Mouse (Mus musculus) heart, embryonic 12.5 days (tissue): ENCODE data around the gene Nde1. TPM values are rescaled to one million over a fixed set of nuclear protein-coding genes. Genes with fewer than 3 reads are reported as not detected.
"Not testable (repeated sequence)": the region's sequence is repeated elsewhere in the genome, so short reads cannot be mapped to it uniquely, and the experiment has no call there.

ENCODE experiments used
- ATAC-seq: fragments of 200-750 bp; cut with Nextera tagmentation; 2 replicates; pipeline ENCODE4 v1.8.0; 2017; ENCODE audit warnings: moderate TSS enrichment, moderate library complexity; ENCODE audit not compliant: insufficient number of reproducible peaks, low FRiP score
- H3K27ac ChIP-seq: fragments of 300-500 bp; sonication (generic); 2 replicates; pipeline ENCODE4 v1.5.1; 2016; ENCODE audit warnings: mild to moderate bottlenecking, moderate library complexity; ENCODE audit not compliant: poor library complexity, severe bottlenecking
- H3K27me3 ChIP-seq: fragments of 300-500 bp; sonication (generic); replicated peaks from 2 replicates; pipeline ENCODE4 v1.6.1; 2016; ENCODE audit warnings: mild to moderate bottlenecking, moderate library complexity
- H3K36me3 ChIP-seq: fragments of 300-500 bp; sonication (generic); 2 replicates; pipeline ENCODE4 v1.6.1; 2016; ENCODE audit warnings: mild to moderate bottlenecking, moderate library complexity
- H3K4me1 ChIP-seq: fragments of 300-500 bp; sonication (generic); replicated peaks from 2 replicates; pipeline ENCODE4 v1.6.1; 2016; ENCODE audit warnings: mild to moderate bottlenecking
- H3K4me2 ChIP-seq: fragments of 300-500 bp; sonication (generic); 2 replicates; pipeline ENCODE4 v1.6.1; 2016; ENCODE audit warnings: mild to moderate bottlenecking, moderate library complexity
- H3K4me3 ChIP-seq: fragments of 300-500 bp; sonication (generic); 2 replicates; pipeline ENCODE4 v1.5.1; 2016; ENCODE audit warnings: mild to moderate bottlenecking
- H3K9ac ChIP-seq: fragments of 300-500 bp; sonication (generic); 2 replicates; pipeline ENCODE4 v1.6.1; 2016; ENCODE audit warnings: mild to moderate bottlenecking, moderate library complexity
- H3K9me3 ChIP-seq: fragments of 300-500 bp; sonication (generic); replicated peaks from 2 replicates; pipeline ENCODE4 v1.6.1; 2016; ENCODE audit warnings: mild to moderate bottlenecking, moderate library complexity
- WGBS: fragments of 180-500 bp; shearing (Covaris S2); methylation state at CpG from one replicate; pipeline ENCODE4 v1.1.7; 2016; 5-methylcytosine and 5-hydroxymethylcytosine counted together
- polyA plus RNA-seq: library from polyadenylated mRNA; unstranded; fragments of >200 nt; fragmentation: Nextera tagmentation; extraction: Ambion mirVana; gene quantifications from 2 replicates; pipeline ENCODE4 v1.2.1, GENCODE M21; 2016

Gene Nde1
- polyA plus RNA-seq, 1 experiment from 2014 or later = 77.5 TPM

DNA sequence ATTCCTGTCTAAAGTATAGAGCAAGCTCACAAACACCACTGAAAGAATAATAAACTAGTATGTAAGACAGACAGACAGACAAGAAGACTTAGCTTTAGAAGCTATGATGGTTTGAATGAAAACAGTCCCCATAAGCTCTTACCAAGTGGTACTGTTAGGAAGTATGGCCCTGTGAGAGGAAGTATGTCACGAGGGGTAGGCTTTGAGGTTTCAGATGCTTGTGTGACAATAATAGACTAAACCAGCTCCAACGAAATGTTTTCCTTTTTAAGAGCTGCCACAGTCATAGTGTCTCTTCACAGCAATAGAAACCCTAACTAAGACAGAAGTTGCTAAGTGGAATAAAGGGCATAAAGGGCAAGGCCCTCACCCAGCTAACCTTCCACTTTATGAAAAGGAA is 28.1 kb upstream of the Nde1 start:
- ATAC-seq = no peak
- no peak overlapping the region for H3K4me2 ChIP-seq
- 76% methylated on average over 2 of the region's 2 CpGs for WGBS
- no peaks in the 10 kb centered on the region for H3K27me3 ChIP-seq
- peaks cover 86% of the 10 kb centered on the region for H3K36me3 ChIP-seq
- no peak overlapping the region for H3K4me3 ChIP-seq
- H3K9ac ChIP-seq = no peak overlapping the region
- H3K27ac ChIP-seq = no peak overlapping the region
- no peaks in the 10 kb centered on the region for H3K9me3 ChIP-seq
- no peaks in the 10 kb centered on the region for H3K4me1 ChIP-seq

DNA sequence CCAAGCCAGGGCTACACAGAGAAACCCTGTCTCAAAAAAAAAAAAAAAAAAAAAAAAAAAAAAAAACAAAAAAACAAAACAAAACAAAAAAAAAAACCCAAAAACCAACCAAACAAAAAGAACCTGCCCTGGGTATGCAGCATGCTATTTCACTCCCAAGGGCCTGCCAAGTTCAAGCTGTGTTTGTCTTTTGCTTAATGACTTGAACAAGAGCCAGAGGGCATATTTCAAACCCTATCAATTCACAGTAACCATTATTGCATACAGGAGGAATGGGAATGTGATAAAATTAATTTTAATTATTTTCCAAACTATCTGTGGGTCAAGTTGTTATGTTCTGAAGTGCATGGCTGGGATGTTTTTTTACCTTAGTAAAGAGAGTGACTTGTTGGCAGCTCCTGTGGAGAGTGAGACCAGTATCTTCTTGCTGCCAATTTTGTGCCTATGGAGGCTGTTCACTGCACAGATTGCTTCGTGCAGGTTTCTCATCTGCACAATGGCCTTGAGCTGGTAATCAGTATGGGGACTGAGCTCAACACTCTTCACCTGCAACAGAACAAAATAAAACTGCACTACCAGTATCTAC is 25.0 kb upstream of the Nde1 start:
- 97% methylated on average over 1 of the region's 1 CpGs for WGBS
- no peak overlapping the region for H3K4me3 ChIP-seq
- H3K9me3 ChIP-seq = no peaks in the 10 kb centered on the region
- H3K36me3 ChIP-seq = peaks cover 83% of the 10 kb centered on the region
- no peak overlapping the region for H3K4me2 ChIP-seq
- H3K27ac ChIP-seq = no peak overlapping the region
- no peaks in the 10 kb centered on the region for H3K4me1 ChIP-seq
- ATAC-seq = no peak
- no peak overlapping the region for H3K9ac ChIP-seq
- H3K27me3 ChIP-seq = no peaks in the 10 kb centered on the region

- Histone ChIP-seq H3K27me3 (no peaks in the 10 kb centered on the region), H3K27ac (no peak overlapping the region), H3K4me2 (no peak overlapping the region), H3K36me3 (peaks cover 80% of the 10 kb centered on the region), H3K9ac (no peak overlapping the region), H3K9me3 (no peaks in the 10 kb centered on the region), H3K4me3 (no peak overlapping the region), H3K4me1 (no peaks in the 10 kb centered on the region)
- ATAC-seq = no peak
Measured at GRCm38 (mm10) chr16:14139106-14139505, 24.0 kb upstream of the Nde1 start.

- ATAC-seq = no peak
- Histone ChIP-seq H3K4me2 (no peak overlapping the region), H3K27ac (no peak overlapping the region), H3K4me3 (no peak overlapping the region), H3K9me3 (no peaks in the 10 kb centered on the region), H3K27me3 (no peaks in the 10 kb centered on the region), H3K36me3 (peaks cover 80% of the 10 kb centered on the region), H3K4me1 (no peaks in the 10 kb centered on the region), H3K9ac (no peak overlapping the region)
- 66% methylated on average over 3 of the region's 3 CpGs for WGBS
Measured at GRCm38 (mm10) chr16:14143298-14143697, 19.8 kb upstream of the Nde1 start.

GRCm38 (mm10) chr16:14147712-14148111 is 15.4 kb upstream of the Nde1 start:
- Histone ChIP-seq H3K9ac (no peak overlapping the region), H3K9me3 (no peaks in the 10 kb centered on the region), H3K4me2 (no peak overlapping the region), H3K36me3 (peaks cover 79% of the 10 kb centered on the region), H3K4me1 (no peaks in the 10 kb centered on the region), H3K4me3 (no peak overlapping the region), H3K27ac (no peak overlapping the region), H3K27me3 (no peaks in the 10 kb centered on the region)
- no peak for ATAC-seq

- H3K9me3 ChIP-seq = no peaks in the 10 kb centered on the region
- H3K36me3 ChIP-seq = peaks cover 50% of the 10 kb centered on the region
- no peak overlapping the region for H3K9ac ChIP-seq
Measured at GRCm38 (mm10) chr16:14151718-14152117, 11.4 kb upstream of the Nde1 start.

GRCm38 (mm10) chr16:14155638-14156037 is 7.4 kb upstream of the Nde1 start:
- not testable (repeated sequence) for H3K9ac ChIP-seq, ATAC-seq, H3K27me3 ChIP-seq, H3K4me3 ChIP-seq, H3K4me2 ChIP-seq, H3K4me1 ChIP-seq, H3K9me3 ChIP-seq, H3K27ac ChIP-seq
- 68% methylated on average over 1 of the region's 2 CpGs for WGBS
- H3K36me3 ChIP-seq = peaks cover 24% of the 10 kb centered on the region

More at GRCm38 (mm10) chr16:14151718-14152117, 11.4 kb upstream of the Nde1 start:
- Histone ChIP-seq H3K4me3 (no peak overlapping the region), H3K27me3 (no peaks in the 10 kb centered on the region), H3K4me1 (no peaks in the 10 kb centered on the region), H3K4me2 (no peak overlapping the region), H3K27ac (no peak overlapping the region)
- ATAC-seq = no peak
- WGBS = 84% methylated on average over 4 of the region's 4 CpGs

GRCm38 (mm10) chr16:14156312-14156711 is 6.8 kb upstream of the Nde1 start:
- Histone ChIP-seq H3K4me2 (no peak overlapping the region), H3K27me3 (no peaks in the 10 kb centered on the region), H3K9me3 (no peaks in the 10 kb centered on the region), H3K4me1 (peaks cover 10% of the 10 kb centered on the region), H3K27ac (no peak overlapping the region), H3K9ac (no peak overlapping the region), H3K4me3 (no peak overlapping the region), H3K36me3 (peaks cover 18% of the 10 kb centered on the region)
- 92% methylated on average over 6 of the region's 6 CpGs for WGBS
- ATAC-seq = no peak

DNA sequence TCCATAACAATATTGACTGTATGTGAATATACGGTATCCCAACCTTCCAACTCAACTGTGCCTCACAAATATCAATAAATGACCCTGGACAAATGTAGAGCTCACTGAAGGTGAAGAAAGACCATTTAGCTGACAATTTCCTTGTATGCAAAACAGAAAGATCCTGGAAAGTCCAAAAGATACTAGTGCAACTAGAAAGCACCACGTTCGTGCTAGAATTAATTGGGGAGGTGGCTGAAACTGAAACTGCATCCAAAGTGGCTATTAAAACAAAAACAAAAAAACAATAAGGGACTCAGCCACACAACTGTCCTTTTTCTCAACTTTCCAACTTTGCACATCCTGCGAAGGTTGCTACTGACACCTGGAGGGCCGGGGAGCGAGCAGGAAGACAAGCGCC is 4.5 kb upstream of the Nde1 start:
- Histone ChIP-seq H3K4me3 (peak overlapping the region; percentile 62), H3K36me3 (peaks cover 3% of the 10 kb centered on the region), H3K4me1 (peaks cover 10% of the 10 kb centered on the region), H3K27ac (peak overlapping the region; percentile 56; the same call in 1 of the 2 replicates), H3K9me3 (no peaks in the 10 kb centered on the region), H3K9ac (peak overlapping the region; percentile 85), H3K4me2 (peak overlapping the region; percentile 80), H3K27me3 (no peaks in the 10 kb centered on the region)
- no peak for ATAC-seq
- WGBS = 9% methylated on average over 7 of the region's 7 CpGs

DNA sequence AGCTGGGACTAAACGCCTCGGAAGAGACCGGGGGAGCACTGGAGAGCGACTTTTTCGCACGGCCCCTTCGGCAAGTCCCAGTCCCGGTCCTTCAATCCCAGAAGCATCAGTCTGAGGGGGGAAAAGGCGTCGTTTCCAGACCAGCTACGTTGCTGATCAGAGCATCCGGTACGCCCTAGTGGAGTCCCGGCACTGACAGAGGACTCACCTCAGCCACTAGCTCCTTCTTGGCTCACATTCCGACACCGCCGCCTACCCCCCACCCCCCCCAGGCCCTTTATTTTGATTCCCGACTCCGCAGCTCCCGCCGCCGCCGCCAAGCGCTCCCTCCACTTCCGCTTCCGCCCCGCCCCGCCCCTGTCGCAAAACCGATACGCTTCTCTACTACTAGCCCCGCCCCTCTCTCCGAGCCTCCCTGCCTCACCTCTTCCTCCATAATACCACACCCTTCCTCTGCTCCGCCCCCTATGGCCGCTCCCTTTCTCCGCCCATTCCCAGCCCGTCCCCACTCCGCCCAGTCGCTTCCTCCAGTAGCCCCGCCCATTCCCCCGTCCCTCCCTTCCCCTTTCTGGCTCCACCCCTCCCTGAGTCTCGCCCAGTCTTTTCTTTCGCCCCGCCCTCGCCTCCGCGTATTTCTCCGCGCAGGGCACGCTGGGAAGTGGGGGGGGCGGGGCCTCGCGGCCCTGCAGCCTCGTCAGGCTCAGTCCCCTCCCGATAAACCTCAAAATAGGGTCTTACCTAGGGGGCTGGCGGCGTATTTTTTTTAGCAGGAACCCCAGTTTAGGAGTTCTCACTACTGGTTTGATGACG is 3.9 kb upstream of the Nde1 start:
- H3K9ac ChIP-seq = peak overlapping the region; percentile 85
- H3K4me2 ChIP-seq = peak overlapping the region; percentile 80
- H3K4me1 ChIP-seq = peaks cover 13% of the 10 kb centered on the region
- peak overlapping the region; percentile 95 for H3K27ac ChIP-seq
- H3K27me3 ChIP-seq = no peaks in the 10 kb centered on the region
- ATAC-seq = peak; percentile 95
- WGBS = under 1% methylated on average over 58 of the region's 58 CpGs
- peak overlapping the region; percentile 62 for H3K4me3 ChIP-seq
- H3K36me3 ChIP-seq = no peaks in the 10 kb centered on the region
- no peaks in the 10 kb centered on the region for H3K9me3 ChIP-seq

- no peak for ATAC-seq
- Histone ChIP-seq H3K27ac (peak overlapping the region; percentile 95), H3K27me3 (no peaks in the 10 kb centered on the region), H3K9me3 (no peaks in the 10 kb centered on the region), H3K4me2 (peak overlapping the region; percentile 68), H3K36me3 (no peaks in the 10 kb centered on the region), H3K4me3 (peak overlapping the region; percentile 62), H3K4me1 (peaks cover 19% of the 10 kb centered on the region), H3K9ac (peak overlapping the region; percentile 77)
- whole genome bisulfite sequencing = 0% methylated on average over 10 of the region's 10 CpGs
Measured at GRCm38 (mm10) chr16:14159746-14160131, 3.3 kb upstream of the Nde1 start.
